Mouse (Mus musculus): ENCODE data around the gene Tmem108. TPM values are rescaled to one million over a fixed set of nuclear protein-coding genes. Genes with fewer than 3 reads are reported as not detected.
A peak's percentile ranks its signal among the peaks of the same experiment; 100 is the strongest.

Gene Tmem108
- polyA plus RNA-seq, 1 experiment from 2014 or later: 42.7 TPM

DNA sequence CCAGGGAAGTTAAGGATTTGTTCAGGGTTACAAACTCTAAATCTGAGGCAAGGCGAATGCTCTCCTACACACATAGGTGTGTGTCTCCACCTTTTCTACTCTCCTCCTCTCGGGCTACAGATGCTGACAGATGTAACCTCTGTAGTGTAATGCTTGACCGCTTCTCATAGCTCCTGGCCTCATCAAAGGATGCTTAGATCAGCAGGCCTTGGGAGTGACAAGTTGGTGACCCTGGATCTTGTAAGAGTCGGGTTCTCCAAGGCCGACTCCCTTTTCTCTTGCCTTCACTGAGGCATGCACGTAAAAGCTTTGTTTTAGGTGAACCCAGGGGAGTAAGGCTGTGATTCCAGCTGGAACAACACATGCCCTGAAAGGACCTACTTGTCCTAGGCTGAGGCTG, 249.4 kb downstream of the Tmem108 start:
- Histone ChIP-seq H3K4me1 (replicated peaks) (no peaks in the 10 kb centered on the region), H3K4me2 (no peak overlapping the region), H3K27ac (no peak overlapping the region), H3K4me3 (no peak overlapping the region), H3K36me3 (no peaks in the 10 kb centered on the region), H3K9ac (no peak overlapping the region), H3K9me3 (replicated peaks) (no peaks in the 10 kb centered on the region), H3K27me3 (no peaks in the 10 kb centered on the region)
- WGBS: 85% methylated on average over 6 of the region's 6 CpGs
- ATAC-seq (replicated peaks; ENCODE audit: insufficient number of reproducible peaks, insufficient read depth, low FRiP score, low read depth): no peak

DNA sequence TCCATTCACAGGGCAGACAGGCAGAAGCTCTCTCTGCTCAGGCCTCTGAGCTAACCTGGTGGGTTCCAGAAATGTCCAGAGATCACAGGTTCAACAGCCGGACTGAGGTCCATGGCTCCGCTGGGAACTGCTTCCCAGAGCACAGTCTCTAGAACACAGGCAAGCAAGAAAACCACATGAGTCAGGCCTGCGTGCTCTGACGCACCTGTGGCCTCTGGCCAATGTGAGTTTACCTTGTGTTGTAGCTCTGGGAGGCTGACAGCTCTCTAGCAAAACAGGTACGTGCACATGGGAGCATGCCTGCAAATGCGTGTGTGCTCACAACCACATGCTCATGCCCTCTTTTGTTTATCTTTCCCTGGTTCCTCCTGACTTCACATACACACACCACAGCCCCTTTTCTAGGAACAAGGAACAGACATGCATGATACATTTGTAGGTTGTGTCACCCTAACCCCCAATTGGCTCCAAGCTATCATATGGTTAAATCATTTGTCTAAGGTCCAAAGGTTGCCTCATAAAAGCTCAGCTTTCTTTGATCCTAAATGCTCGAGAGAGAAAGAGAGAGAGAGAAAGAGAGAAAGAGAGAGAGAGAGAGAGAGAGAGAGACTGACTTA, 254.6 kb downstream of the Tmem108 start:
- Histone ChIP-seq H3K27me3 (no peaks in the 10 kb centered on the region), H3K27ac (no peak overlapping the region), H3K4me1 (replicated peaks) (peaks cover 12% of the 10 kb centered on the region), H3K9ac (no peak overlapping the region), H3K36me3 (no peaks in the 10 kb centered on the region), H3K9me3 (replicated peaks) (no peaks in the 10 kb centered on the region), H3K4me2 (no peak overlapping the region), H3K4me3 (no peak overlapping the region)
- ATAC-seq (replicated peaks; ENCODE audit: insufficient number of reproducible peaks, insufficient read depth, low FRiP score, low read depth): no peak
- WGBS: 70% methylated on average over 7 of the region's 7 CpGs

DNA sequence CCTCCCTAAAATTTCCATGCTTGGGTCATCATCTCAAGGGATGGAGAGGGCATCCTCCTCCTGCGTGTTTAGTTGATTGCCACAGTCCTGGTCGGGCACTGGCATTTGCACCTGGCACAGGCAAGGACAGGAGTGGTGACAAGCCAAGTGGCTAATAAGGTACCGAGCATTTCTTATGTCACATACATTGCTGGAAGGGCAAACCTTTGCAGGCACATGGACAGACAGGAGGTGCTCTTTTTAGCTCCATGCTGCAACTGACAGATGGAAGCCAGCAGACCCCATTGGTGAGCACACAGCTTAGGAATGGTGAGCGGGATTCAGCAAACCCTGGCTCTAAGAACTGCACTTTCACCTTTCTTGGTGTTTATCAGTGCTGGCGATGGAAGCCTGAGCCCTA, 256.6 kb downstream of the Tmem108 start:
- Histone ChIP-seq H3K27me3 (no peaks in the 10 kb centered on the region), H3K4me3 (no peak overlapping the region), H3K27ac (no peak overlapping the region), H3K4me2 (no peak overlapping the region), H3K4me1 (replicated peaks) (peaks cover 22% of the 10 kb centered on the region), H3K9ac (no peak overlapping the region), H3K9me3 (replicated peaks) (no peaks in the 10 kb centered on the region), H3K36me3 (no peaks in the 10 kb centered on the region)
- ATAC-seq (replicated peaks; ENCODE audit: insufficient number of reproducible peaks, insufficient read depth, low FRiP score, low read depth): no peak
- WGBS: 59% methylated on average over 5 of the region's 5 CpGs

DNA sequence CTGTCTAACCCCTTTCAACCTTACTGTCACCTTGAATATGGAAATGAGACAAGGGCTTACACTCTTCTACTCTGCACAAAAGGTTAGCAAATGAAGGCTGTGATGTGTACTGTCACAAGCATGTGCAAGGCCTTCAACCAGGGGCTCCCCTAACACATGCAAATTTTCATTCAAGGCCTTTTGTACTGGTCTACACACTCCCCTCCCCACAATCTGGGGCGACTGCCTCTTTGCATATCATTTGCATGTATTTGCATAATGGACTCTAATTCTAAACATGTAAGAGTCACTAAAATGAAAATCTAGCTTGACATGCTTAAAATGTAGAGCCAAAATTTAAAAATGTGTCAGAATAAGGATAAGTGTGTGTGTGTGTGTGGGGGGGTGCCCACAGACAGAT, 257.0 kb downstream of the Tmem108 start:
- no peak for ATAC-seq (replicated peaks; ENCODE audit: insufficient number of reproducible peaks, insufficient read depth, low FRiP score, low read depth)
- no peaks in the 10 kb centered on the region for H3K36me3 ChIP-seq
- no peaks in the 10 kb centered on the region for H3K27me3 ChIP-seq
- peaks cover 22% of the 10 kb centered on the region for H3K4me1 ChIP-seq (replicated peaks)
- H3K27ac ChIP-seq: no peak overlapping the region
- no peak overlapping the region for H3K4me2 ChIP-seq
- no peak overlapping the region for H3K9ac ChIP-seq
- WGBS: 74% methylated on average over 1 of the region's 1 CpGs
- H3K4me3 ChIP-seq: no peak overlapping the region
- H3K9me3 ChIP-seq (replicated peaks): no peaks in the 10 kb centered on the region

DNA sequence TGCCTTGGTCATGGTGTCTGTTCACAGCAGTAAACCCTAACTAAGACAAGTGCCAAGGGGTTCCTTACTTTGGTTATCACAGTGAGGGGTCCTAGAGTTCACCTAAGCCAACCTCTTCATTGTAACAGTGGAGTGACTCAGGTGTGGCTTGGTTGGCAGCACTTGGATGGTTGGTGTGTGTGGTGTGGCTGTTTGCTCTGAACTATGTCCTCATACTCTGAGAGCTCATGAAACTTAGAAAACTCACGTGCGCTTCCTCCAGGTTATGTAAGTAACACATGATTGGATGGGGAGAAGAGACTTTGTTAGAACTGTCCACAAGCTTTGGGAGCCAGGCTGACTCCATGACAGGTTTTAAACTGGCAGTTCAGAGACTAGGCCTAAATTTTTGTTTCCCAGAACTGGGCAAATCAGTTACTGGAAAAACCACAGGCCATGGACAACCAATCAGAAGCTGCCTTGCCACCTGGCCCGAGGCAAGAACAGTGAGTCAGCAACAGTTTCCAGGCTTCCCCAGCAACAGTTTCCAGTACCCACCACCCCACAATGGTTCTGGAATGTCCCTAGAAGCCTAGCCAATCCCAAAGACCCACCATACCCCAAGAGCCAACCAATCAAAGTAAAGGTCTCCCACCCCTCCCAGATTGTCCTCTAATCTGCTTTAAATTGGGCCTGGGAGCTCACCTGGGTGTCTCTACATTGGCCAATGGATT, 257.9 kb downstream of the Tmem108 start:
- no peaks in the 10 kb centered on the region for H3K9me3 ChIP-seq (replicated peaks)
- no peaks in the 10 kb centered on the region for H3K27me3 ChIP-seq
- peaks cover 22% of the 10 kb centered on the region for H3K4me1 ChIP-seq (replicated peaks)
- no peak overlapping the region for H3K4me2 ChIP-seq
- H3K4me3 ChIP-seq: no peak overlapping the region
- H3K9ac ChIP-seq: no peak overlapping the region
- no peaks in the 10 kb centered on the region for H3K36me3 ChIP-seq
- no peak for ATAC-seq (replicated peaks; ENCODE audit: insufficient number of reproducible peaks, insufficient read depth, low FRiP score, low read depth)
- 93% methylated on average over 3 of the region's 3 CpGs for WGBS
- H3K27ac ChIP-seq: no peak overlapping the region

DNA sequence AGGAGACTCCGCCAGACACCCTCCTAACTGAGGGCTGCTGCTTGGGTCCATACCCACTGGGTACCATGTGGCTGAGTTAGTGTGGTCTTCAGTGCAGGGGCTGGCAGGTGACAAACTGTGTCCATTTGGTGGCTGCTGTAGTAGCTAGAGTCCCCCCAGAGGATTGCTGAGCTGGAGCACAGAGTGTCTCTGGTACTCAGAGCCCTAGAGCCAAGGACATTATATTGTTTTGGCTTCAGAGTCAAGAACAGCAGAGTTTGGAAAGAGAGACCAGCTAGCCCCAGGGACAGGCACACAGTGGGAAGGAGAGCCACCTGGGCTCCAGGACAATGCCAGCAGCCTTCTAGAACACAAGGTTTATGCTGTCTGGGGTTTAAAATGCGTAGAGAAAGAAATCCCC, 259.0 kb downstream of the Tmem108 start:
- 0 out of 2 replicates have a peak overlapping the region, but pooled peaks have one; percentile 8 for H3K9ac ChIP-seq
- H3K4me1 ChIP-seq (replicated peaks): peaks cover 22% of the 10 kb centered on the region
- H3K27me3 ChIP-seq: no peaks in the 10 kb centered on the region
- no peak for ATAC-seq (replicated peaks; ENCODE audit: insufficient number of reproducible peaks, insufficient read depth, low FRiP score, low read depth)
- H3K36me3 ChIP-seq: no peaks in the 10 kb centered on the region; the same call in 1 of the 2 replicates
- 88% methylated on average over 2 of the region's 2 CpGs for WGBS
- no peak overlapping the region for H3K27ac ChIP-seq
- no peaks in the 10 kb centered on the region for H3K9me3 ChIP-seq (replicated peaks)
- H3K4me3 ChIP-seq: no peak overlapping the region
- H3K4me2 ChIP-seq: no peak overlapping the region

DNA sequence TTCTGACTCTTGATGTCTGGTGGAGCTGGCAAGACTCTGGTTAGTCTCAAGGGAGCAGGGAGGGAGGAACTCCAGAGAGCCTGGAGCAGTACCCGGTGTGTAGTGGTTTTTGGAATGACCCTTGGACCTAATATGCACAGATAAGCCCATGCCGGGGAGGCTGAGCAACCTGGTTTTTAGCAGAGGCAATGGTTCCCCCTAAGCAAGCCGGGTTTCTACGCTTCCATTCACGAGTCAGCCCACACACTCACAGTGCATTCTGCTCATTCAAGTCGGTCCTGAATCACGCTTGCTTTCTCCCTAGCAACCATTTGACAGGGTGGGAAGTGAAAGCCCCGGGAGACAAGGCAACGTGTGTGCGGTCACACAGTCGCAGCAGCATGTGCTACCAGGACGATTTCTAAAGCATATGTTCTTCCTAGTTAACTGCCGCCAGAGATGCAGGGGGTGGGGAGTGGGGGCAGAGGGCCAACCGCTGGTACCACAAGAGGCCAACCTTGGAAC, 259.7 kb downstream of the Tmem108 start:
- Histone ChIP-seq H3K4me1 (replicated peaks) (peaks cover 22% of the 10 kb centered on the region), H3K9me3 (replicated peaks) (no peaks in the 10 kb centered on the region), H3K36me3 (no peaks in the 10 kb centered on the region; the same call in 1 of the 2 replicates), H3K27me3 (no peaks in the 10 kb centered on the region), H3K4me3 (no peak overlapping the region), H3K4me2 (peak overlapping the region; percentile 31), H3K9ac (no peak overlapping the region), H3K27ac (no peak overlapping the region)
- no peak for ATAC-seq (replicated peaks; ENCODE audit: insufficient number of reproducible peaks, insufficient read depth, low FRiP score, low read depth)
- 14% methylated on average over 14 of the region's 14 CpGs for WGBS

DNA sequence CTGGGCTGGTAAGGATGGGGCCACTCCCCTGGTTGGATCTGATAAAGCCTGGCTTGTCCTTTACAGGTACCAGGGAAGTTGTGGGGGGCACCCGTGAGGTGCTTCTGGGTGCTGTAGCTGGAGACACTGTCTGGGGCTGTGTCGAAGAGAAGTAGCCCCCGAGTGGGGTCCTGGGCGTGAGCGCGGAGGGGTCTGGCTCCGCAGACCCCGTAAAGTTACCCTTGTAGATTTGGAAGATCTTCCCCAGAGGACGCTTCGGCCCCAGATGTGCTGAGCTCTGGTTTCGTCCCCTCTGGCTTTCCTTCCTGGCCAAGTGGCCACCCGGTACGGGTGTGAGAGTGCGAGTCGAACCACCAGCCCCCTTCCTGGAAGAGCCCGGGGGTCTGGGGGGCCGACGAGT, 262.3 kb downstream of the Tmem108 start:
- Histone ChIP-seq H3K27me3 (no peaks in the 10 kb centered on the region), H3K4me1 (replicated peaks) (peaks cover 27% of the 10 kb centered on the region), H3K9ac (no peak overlapping the region), H3K36me3 (no peaks in the 10 kb centered on the region; the same call in 1 of the 2 replicates), H3K9me3 (replicated peaks) (no peaks in the 10 kb centered on the region), H3K4me3 (no peak overlapping the region), H3K27ac (no peak overlapping the region), H3K4me2 (no peak overlapping the region)
- ATAC-seq (replicated peaks; ENCODE audit: insufficient number of reproducible peaks, insufficient read depth, low FRiP score, low read depth): no peak
- WGBS: 88% methylated on average over 18 of the region's 18 CpGs

DNA sequence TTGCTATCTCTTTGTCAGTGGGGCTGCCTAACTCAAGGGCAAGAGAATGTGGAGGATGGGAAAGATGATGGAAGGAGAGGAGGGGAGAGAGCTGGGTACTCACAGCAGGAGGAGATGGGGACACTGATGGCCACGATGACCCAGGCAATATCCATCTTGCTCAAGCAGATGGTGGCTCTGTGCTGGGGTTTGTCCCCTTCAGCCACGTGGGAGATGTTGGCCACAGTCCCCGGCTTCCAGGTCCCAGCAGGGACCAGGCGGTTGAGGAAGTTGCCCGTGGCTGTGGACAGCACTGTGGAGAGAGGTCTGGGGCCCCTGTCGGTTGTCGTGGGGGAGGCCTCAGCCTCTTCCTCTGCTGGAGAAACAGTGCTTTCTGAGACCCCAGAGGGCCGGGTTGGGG, 262.9 kb downstream of the Tmem108 start:
- Histone ChIP-seq H3K27ac (no peak overlapping the region), H3K4me3 (no peak overlapping the region), H3K9ac (no peak overlapping the region), H3K27me3 (no peaks in the 10 kb centered on the region), H3K9me3 (replicated peaks) (no peaks in the 10 kb centered on the region), H3K4me2 (no peak overlapping the region), H3K36me3 (no peaks in the 10 kb centered on the region; the same call in 1 of the 2 replicates), H3K4me1 (replicated peaks) (peaks cover 27% of the 10 kb centered on the region)
- 63% methylated on average over 8 of the region's 8 CpGs for WGBS
- no peak for ATAC-seq (replicated peaks; ENCODE audit: insufficient number of reproducible peaks, insufficient read depth, low FRiP score, low read depth)

DNA sequence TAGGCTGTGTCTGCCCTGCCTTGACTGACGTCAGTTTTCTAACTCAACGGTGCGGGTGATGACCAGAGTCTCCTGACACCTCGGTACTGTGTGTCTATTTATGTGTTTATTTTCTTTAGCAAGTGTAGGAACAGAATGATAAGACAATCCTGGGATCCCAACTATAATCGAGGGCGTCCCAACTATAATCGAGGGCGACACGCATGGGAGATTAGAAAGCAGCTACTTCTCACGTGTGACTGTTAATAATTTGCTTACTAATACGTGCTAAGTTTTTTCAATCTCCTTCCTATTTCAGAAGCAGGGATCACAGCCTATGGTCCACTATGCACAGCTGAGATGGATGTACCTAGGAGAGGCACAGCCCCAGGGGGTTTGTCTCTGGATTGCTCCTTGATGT, 266.2 kb downstream of the Tmem108 start:
- no peaks in the 10 kb centered on the region for H3K9me3 ChIP-seq (replicated peaks)
- no peak overlapping the region for H3K4me2 ChIP-seq
- H3K4me3 ChIP-seq: no peak overlapping the region
- 69% methylated on average over 11 of the region's 11 CpGs for WGBS
- H3K27me3 ChIP-seq: no peaks in the 10 kb centered on the region
- H3K27ac ChIP-seq: no peak overlapping the region
- peaks cover 34% of the 10 kb centered on the region for H3K4me1 ChIP-seq (replicated peaks)
- ATAC-seq (replicated peaks; ENCODE audit: insufficient number of reproducible peaks, insufficient read depth, low FRiP score, low read depth): no peak
- no peak overlapping the region for H3K9ac ChIP-seq
- H3K36me3 ChIP-seq: no peaks in the 10 kb centered on the region; the same call in 1 of the 2 replicates

DNA sequence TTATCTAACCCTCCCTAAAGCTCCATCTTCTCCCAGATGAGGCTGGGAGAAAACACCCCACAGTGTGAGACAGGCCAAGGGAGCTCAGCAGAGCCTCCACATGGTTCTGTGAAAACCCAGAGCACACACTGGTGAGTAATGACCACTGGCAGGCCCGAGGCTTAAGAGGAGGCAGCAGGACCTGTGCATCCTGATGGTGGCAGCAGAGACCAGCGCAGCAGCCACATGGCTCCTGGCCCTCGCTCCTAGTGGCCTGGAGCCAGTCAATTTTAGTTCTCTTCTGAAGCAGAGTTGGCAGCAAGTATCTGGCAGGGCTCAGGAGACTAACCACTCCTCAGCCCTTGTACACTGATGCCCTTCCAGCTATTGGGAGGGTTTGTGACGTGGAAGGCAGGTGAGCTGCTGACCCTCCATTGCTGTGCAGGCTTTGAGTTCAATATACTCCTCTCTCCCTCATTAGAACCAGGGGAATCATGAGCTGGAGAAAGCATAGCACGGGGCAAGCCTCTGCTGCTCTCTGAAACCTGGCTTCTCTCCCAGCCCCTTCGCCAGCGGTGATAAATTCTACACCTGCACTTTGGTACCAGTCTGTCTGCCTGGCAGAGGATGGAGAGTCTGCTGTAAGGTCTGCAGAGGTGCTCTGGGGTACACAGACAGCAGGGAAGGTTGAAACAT, 267.2 kb downstream of the Tmem108 start:
- Histone ChIP-seq H3K27ac (peak overlapping the region; percentile 68), H3K27me3 (no peaks in the 10 kb centered on the region), H3K9me3 (replicated peaks) (no peaks in the 10 kb centered on the region), H3K9ac (no peak overlapping the region), H3K4me2 (peak overlapping the region; percentile 33), H3K4me3 (no peak overlapping the region), H3K36me3 (no peaks in the 10 kb centered on the region; the same call in 1 of the 2 replicates), H3K4me1 (replicated peaks) (peaks cover 39% of the 10 kb centered on the region)
- 23% methylated on average over 7 of the region's 7 CpGs for WGBS
- ATAC-seq (replicated peaks; ENCODE audit: insufficient number of reproducible peaks, insufficient read depth, low FRiP score, low read depth): peak; percentile 74
